Mouse (Mus musculus): ENCODE results near the gene Gm10354. TPM values are rescaled to one million over a fixed set of nuclear protein-coding genes. Genes with fewer than 3 reads are reported as not detected.
A peak's percentile ranks its signal among the peaks of the same experiment; 100 is the strongest.
"Not testable (repeated sequence)": the region's sequence is repeated elsewhere in the genome, so short reads cannot be mapped to it uniquely, and the experiment has no call there.

Gene Gm10354
- total RNA-seq, 1 experiment = not detected

DNA sequence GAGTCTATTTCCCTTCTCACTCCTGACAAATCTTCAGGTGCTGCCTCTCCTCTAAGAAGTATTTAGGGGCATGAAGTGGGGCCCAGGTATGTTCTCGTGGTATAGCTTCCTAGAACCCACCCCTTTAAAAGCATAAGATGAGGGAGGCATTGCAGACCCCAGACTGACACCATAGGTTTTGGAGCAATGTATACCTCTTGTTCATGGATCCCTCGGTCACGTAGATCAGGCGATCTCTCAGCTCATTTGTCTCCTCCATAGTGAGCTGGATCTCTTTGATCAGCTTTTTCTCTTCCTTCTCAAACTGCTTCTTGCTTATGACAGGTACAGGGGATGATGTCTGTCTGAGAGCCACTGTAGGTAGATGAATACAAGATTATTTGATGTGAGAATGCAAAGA, 1.4 kb downstream of the Gm10354 start:
- H3K36me3 ChIP-seq (ENCODE audit: control insufficient read depth, insufficient read depth, low read length, poor library complexity, severe bottlenecking); H3K27ac ChIP-seq (ENCODE audit: insufficient read depth, low read depth, low read length, poor library complexity, severe bottlenecking); DNase-seq (ENCODE audit: low read depth, low spot score); in situ Hi-C loops (cut with MboI; ENCODE audit: low sequenced_read_pairs in 2 of 2, unreplicated experiment in 2 of 2); H3K9ac ChIP-seq (ENCODE audit: insufficient read depth, low read depth, low read length, poor library complexity, severe bottlenecking); H3K4me3 ChIP-seq (ENCODE audit: insufficient read depth in 1 of 2, low read depth in 1 of 2, low read length in 2 of 2, poor library complexity in 1 of 2, severe bottlenecking in 1 of 2); H3K9me3 ChIP-seq (ENCODE audit: control insufficient read depth, insufficient read depth, low read depth, low read length); H3K4me1 ChIP-seq (ENCODE audit: control insufficient read depth in 2 of 2, insufficient read depth in 2 of 2, low read length in 2 of 2, poor library complexity in 1 of 2): not testable (repeated sequence)

GRCm38 (mm10) chr5:14975294-14975693, 3.4 kb downstream of the Gm10354 start:
- H3K36me3 ChIP-seq (ENCODE audit: control insufficient read depth, insufficient read depth, low read length, poor library complexity, severe bottlenecking); in situ Hi-C loops (cut with MboI; ENCODE audit: low sequenced_read_pairs in 2 of 2, unreplicated experiment in 2 of 2); H3K27ac ChIP-seq (ENCODE audit: insufficient read depth, low read depth, low read length, poor library complexity, severe bottlenecking); H3K9ac ChIP-seq (ENCODE audit: insufficient read depth, low read depth, low read length, poor library complexity, severe bottlenecking); DNase-seq (ENCODE audit: low read depth, low spot score); H3K9me3 ChIP-seq (ENCODE audit: control insufficient read depth, insufficient read depth, low read depth, low read length); H3K4me3 ChIP-seq (ENCODE audit: insufficient read depth in 1 of 2, low read depth in 1 of 2, low read length in 2 of 2, poor library complexity in 1 of 2, severe bottlenecking in 1 of 2); H3K4me1 ChIP-seq (ENCODE audit: control insufficient read depth in 2 of 2, insufficient read depth in 2 of 2, low read length in 2 of 2, poor library complexity in 1 of 2): not testable (repeated sequence)

DNA sequence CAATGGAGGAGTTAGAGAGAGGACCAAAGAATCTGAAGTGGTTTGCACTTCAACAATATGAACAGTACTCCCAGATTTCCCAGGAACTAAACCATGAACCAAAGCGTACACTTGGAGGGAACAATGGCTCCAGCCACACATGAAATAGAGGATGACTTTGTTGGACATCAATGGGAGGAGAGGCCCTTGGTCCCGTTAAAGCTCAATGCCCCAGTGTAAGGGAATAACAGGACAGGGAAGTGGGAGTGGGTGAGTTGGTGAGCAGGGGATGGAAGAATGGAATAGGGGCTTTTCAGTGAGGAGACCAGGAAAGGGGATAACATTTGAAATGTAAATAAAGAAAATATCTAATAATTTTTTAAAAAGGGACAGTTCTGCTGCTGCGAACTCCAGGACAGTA, 5.9 kb downstream of the Gm10354 start:
- in situ Hi-C loops (cut with MboI; ENCODE audit: low sequenced_read_pairs in 2 of 2, unreplicated experiment in 2 of 2); H3K9me3 ChIP-seq (ENCODE audit: control insufficient read depth, insufficient read depth, low read depth, low read length); H3K4me1 ChIP-seq (ENCODE audit: control insufficient read depth in 2 of 2, insufficient read depth in 2 of 2, low read length in 2 of 2, poor library complexity in 1 of 2); DNase-seq (ENCODE audit: low read depth, low spot score); H3K9ac ChIP-seq (ENCODE audit: insufficient read depth, low read depth, low read length, poor library complexity, severe bottlenecking); H3K27ac ChIP-seq (ENCODE audit: insufficient read depth, low read depth, low read length, poor library complexity, severe bottlenecking); H3K4me3 ChIP-seq (ENCODE audit: insufficient read depth in 1 of 2, low read depth in 1 of 2, low read length in 2 of 2, poor library complexity in 1 of 2, severe bottlenecking in 1 of 2); H3K36me3 ChIP-seq (ENCODE audit: control insufficient read depth, insufficient read depth, low read length, poor library complexity, severe bottlenecking): not testable (repeated sequence)

DNA sequence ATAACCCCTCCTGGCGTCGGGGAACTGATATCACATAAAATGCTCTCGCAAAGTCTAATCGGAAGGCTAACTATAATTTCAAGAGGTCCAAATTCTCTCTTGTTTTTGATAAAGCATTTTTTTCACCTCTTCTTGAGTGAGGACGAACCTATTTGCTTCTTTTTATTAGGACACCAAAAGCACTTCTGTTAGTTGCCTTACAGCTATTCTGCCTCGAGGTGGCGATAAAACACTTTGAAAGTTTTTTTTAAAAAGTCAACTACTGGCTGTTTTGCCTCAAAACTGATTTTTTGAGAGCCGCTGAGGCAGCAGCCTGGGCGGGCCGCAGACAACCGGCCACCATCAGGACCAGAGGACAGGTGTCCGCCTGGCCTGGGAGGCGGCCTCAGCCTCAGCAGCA, 14.9 kb downstream of the Gm10354 start:
- peak; percentile 78 for TF ChIP-seq ZNF384 (IDR thresholded peaks at IDR 0.05; ENCODE audit: low read depth, low read length)
- H3K9ac ChIP-seq (ENCODE audit: insufficient read depth, low read depth, low read length, poor library complexity, severe bottlenecking); H3K9me3 ChIP-seq (ENCODE audit: control insufficient read depth, insufficient read depth, low read depth, low read length); H3K4me1 ChIP-seq (ENCODE audit: control insufficient read depth in 2 of 2, insufficient read depth in 2 of 2, low read length in 2 of 2, poor library complexity in 1 of 2); H3K4me3 ChIP-seq (ENCODE audit: insufficient read depth in 1 of 2, low read depth in 1 of 2, low read length in 2 of 2, poor library complexity in 1 of 2, severe bottlenecking in 1 of 2); H3K27ac ChIP-seq (ENCODE audit: insufficient read depth, low read depth, low read length, poor library complexity, severe bottlenecking); H3K36me3 ChIP-seq (ENCODE audit: control insufficient read depth, insufficient read depth, low read length, poor library complexity, severe bottlenecking); in situ Hi-C loops (cut with MboI; ENCODE audit: low sequenced_read_pairs in 2 of 2, unreplicated experiment in 2 of 2): not testable (repeated sequence)
- peak; percentile 42 for DNase-seq (ENCODE audit: low read depth, low spot score)

DNA sequence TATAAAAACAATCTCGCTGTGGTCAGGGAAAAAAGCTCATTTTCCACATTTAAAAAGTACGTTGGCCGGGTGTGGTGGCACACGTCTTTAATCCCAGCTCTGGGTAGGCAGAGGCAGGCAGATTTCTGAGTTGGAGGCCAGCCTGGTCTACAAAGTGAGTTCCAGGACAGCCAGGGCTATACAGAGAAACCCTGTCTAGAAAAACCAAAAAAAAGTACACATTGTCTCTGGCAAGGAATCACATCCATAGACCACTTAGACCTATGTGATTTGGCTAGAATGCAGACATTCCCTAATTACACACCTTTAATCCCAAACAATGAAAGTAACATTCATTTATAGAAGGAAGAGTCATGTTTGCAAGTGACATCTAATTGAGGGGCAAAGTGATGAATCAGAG, 17.2 kb downstream of the Gm10354 start:
- DNase-seq (ENCODE audit: low read depth, low spot score); H3K9ac ChIP-seq (ENCODE audit: insufficient read depth, low read depth, low read length, poor library complexity, severe bottlenecking); in situ Hi-C loops (cut with MboI; ENCODE audit: low sequenced_read_pairs in 2 of 2, unreplicated experiment in 2 of 2); H3K36me3 ChIP-seq (ENCODE audit: control insufficient read depth, insufficient read depth, low read length, poor library complexity, severe bottlenecking); H3K9me3 ChIP-seq (ENCODE audit: control insufficient read depth, insufficient read depth, low read depth, low read length); H3K4me1 ChIP-seq (ENCODE audit: control insufficient read depth in 2 of 2, insufficient read depth in 2 of 2, low read length in 2 of 2, poor library complexity in 1 of 2); H3K4me3 ChIP-seq (ENCODE audit: insufficient read depth in 1 of 2, low read depth in 1 of 2, low read length in 2 of 2, poor library complexity in 1 of 2, severe bottlenecking in 1 of 2); H3K27ac ChIP-seq (ENCODE audit: insufficient read depth, low read depth, low read length, poor library complexity, severe bottlenecking): not testable (repeated sequence)

- H3K4me1 ChIP-seq (ENCODE audit: control insufficient read depth in 2 of 2, insufficient read depth in 2 of 2, low read length in 2 of 2, poor library complexity in 1 of 2); H3K9ac ChIP-seq (ENCODE audit: insufficient read depth, low read depth, low read length, poor library complexity, severe bottlenecking); H3K9me3 ChIP-seq (ENCODE audit: control insufficient read depth, insufficient read depth, low read depth, low read length); H3K27ac ChIP-seq (ENCODE audit: insufficient read depth, low read depth, low read length, poor library complexity, severe bottlenecking); H3K4me3 ChIP-seq (ENCODE audit: insufficient read depth in 1 of 2, low read depth in 1 of 2, low read length in 2 of 2, poor library complexity in 1 of 2, severe bottlenecking in 1 of 2); H3K36me3 ChIP-seq (ENCODE audit: control insufficient read depth, insufficient read depth, low read length, poor library complexity, severe bottlenecking); in situ Hi-C loops (cut with MboI; ENCODE audit: low sequenced_read_pairs in 2 of 2, unreplicated experiment in 2 of 2); DNase-seq (ENCODE audit: low read depth, low spot score): not testable (repeated sequence)
Measured at GRCm38 (mm10) chr5:14955928-14956706, 22.6 kb downstream of the Gm10354 start.

DNA sequence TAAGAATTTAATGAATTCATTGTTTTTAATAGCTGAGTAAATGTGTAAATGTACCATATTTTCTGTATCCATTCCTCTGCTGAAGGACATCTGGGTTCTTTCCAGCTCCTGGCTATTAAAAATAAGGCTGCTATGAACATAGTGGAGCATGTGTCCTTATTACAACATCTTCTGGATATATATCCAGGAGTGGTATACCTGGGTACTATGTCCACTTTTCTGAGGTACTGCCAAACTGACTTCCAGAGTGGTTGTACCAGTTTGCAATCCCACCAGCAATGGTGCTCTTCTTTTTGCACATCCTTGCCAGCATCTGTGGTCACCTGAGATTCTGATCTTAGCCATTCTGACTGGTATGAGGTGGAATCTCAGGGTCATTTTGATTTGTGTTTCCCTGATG, 25.1 kb downstream of the Gm10354 start:
- DNase-seq (ENCODE audit: low read depth, low spot score); in situ Hi-C loops (cut with MboI; ENCODE audit: low sequenced_read_pairs in 2 of 2, unreplicated experiment in 2 of 2); H3K36me3 ChIP-seq (ENCODE audit: control insufficient read depth, insufficient read depth, low read length, poor library complexity, severe bottlenecking); H3K9ac ChIP-seq (ENCODE audit: insufficient read depth, low read depth, low read length, poor library complexity, severe bottlenecking); H3K4me3 ChIP-seq (ENCODE audit: insufficient read depth in 1 of 2, low read depth in 1 of 2, low read length in 2 of 2, poor library complexity in 1 of 2, severe bottlenecking in 1 of 2); H3K27ac ChIP-seq (ENCODE audit: insufficient read depth, low read depth, low read length, poor library complexity, severe bottlenecking); H3K4me1 ChIP-seq (ENCODE audit: control insufficient read depth in 2 of 2, insufficient read depth in 2 of 2, low read length in 2 of 2, poor library complexity in 1 of 2); H3K9me3 ChIP-seq (ENCODE audit: control insufficient read depth, insufficient read depth, low read depth, low read length): not testable (repeated sequence)

- H3K36me3 ChIP-seq (ENCODE audit: control insufficient read depth, insufficient read depth, low read length, poor library complexity, severe bottlenecking); H3K27ac ChIP-seq (ENCODE audit: insufficient read depth, low read depth, low read length, poor library complexity, severe bottlenecking); DNase-seq (ENCODE audit: low read depth, low spot score); in situ Hi-C loops (cut with MboI; ENCODE audit: low sequenced_read_pairs in 2 of 2, unreplicated experiment in 2 of 2); H3K4me3 ChIP-seq (ENCODE audit: insufficient read depth in 1 of 2, low read depth in 1 of 2, low read length in 2 of 2, poor library complexity in 1 of 2, severe bottlenecking in 1 of 2); H3K4me1 ChIP-seq (ENCODE audit: control insufficient read depth in 2 of 2, insufficient read depth in 2 of 2, low read length in 2 of 2, poor library complexity in 1 of 2); H3K9me3 ChIP-seq (ENCODE audit: control insufficient read depth, insufficient read depth, low read depth, low read length); H3K9ac ChIP-seq (ENCODE audit: insufficient read depth, low read depth, low read length, poor library complexity, severe bottlenecking): not testable (repeated sequence)
Measured at GRCm38 (mm10) chr5:14952749-14953148, 26.0 kb downstream of the Gm10354 start.
